Mouse (Mus musculus) intestine, embryonic 14.5 days (tissue): Measurements from ENCODE around the gene Cars. TPM values are rescaled to one million over a fixed set of nuclear protein-coding genes. Genes with fewer than 3 reads are reported as not detected.
"Not testable (repeated sequence)": the region's sequence is repeated elsewhere in the genome, so short reads cannot be mapped to it uniquely, and the experiment has no call there.

ENCODE experiments used
- ATAC-seq: fragments of 200-750 bp; cut with Nextera tagmentation; replicated peaks from 2 replicates; pipeline ENCODE4 v1.8.0; 2017; ENCODE audit warnings: low read depth, moderate number of reproducible peaks, moderate TSS enrichment, moderate library complexity; ENCODE audit not compliant: low FRiP score, low TSS enrichment
- DNase-seq: peaks from one replicate; pipeline ENCODE4 v3.0.0-alpha.2; 2018; ENCODE audit warnings: low spot score
- H3K27ac ChIP-seq: fragments of 300-500 bp; sonication (generic); 2 replicates; pipeline ENCODE4 v1.5.1; 2014; ENCODE audit warnings: low read depth, mild to moderate bottlenecking, control low read depth
- H3K27me3 ChIP-seq: fragments of 300-500 bp; sonication (generic); replicated peaks from 2 replicates; pipeline ENCODE4 v1.6.1; 2014; ENCODE audit warnings: low read length, control low read depth; ENCODE audit not compliant: control insufficient read depth, insufficient read depth
- H3K36me3 ChIP-seq: fragments of 300-500 bp; sonication (generic); 2 replicates; pipeline ENCODE4 v1.6.1; 2014; ENCODE audit warnings: low read length, control low read depth; ENCODE audit not compliant: control insufficient read depth, insufficient read depth
- H3K4me1 ChIP-seq: fragments of 300-500 bp; sonication (generic); replicated peaks from 2 replicates; pipeline ENCODE4 v1.6.1; 2014; ENCODE audit warnings: low read length, control low read depth, mixed read lengths; ENCODE audit not compliant: control insufficient read depth, insufficient read depth
- H3K4me2 ChIP-seq: fragments of 300-500 bp; sonication (generic); 2 replicates; pipeline ENCODE4 v1.6.1; 2014; ENCODE audit warnings: low read length
- H3K4me3 ChIP-seq: fragments of 300-500 bp; sonication (generic); 2 replicates; pipeline ENCODE4 v1.5.1; 2014; ENCODE audit warnings: low read depth, low read length, control low read depth, mixed read lengths
- H3K9ac ChIP-seq: fragments of 300-500 bp; sonication (generic); 2 replicates; pipeline ENCODE4 v1.6.1; 2014; ENCODE audit warnings: mild to moderate bottlenecking, low read length
- H3K9me3 ChIP-seq: fragments of 300-500 bp; sonication (generic); 2 replicates; pipeline ENCODE4 v1.6.1; 2016; ENCODE audit warnings: low read length, control low read depth; ENCODE audit not compliant: control insufficient read depth
- WGBS: fragments of 180-500 bp; shearing (Covaris S2); extraction: QIAGEN DNeasy Blood & Tissue Kit; methylation state at CpG from one replicate; pipeline ENCODE4 v1.1.7; 2014; 5-methylcytosine and 5-hydroxymethylcytosine counted together
- polyA plus RNA-seq: library from polyadenylated mRNA; unstranded; fragments of >200 nt; fragmentation: Nextera tagmentation; extraction: Ambion mirVana; gene quantifications from 2 replicates; pipeline ENCODE4 v1.2.1, GENCODE M21; 2014

The Cars gene
- polyA plus RNA-seq, 1 experiment from 2014 or later, result 56.5 TPM

DNA sequence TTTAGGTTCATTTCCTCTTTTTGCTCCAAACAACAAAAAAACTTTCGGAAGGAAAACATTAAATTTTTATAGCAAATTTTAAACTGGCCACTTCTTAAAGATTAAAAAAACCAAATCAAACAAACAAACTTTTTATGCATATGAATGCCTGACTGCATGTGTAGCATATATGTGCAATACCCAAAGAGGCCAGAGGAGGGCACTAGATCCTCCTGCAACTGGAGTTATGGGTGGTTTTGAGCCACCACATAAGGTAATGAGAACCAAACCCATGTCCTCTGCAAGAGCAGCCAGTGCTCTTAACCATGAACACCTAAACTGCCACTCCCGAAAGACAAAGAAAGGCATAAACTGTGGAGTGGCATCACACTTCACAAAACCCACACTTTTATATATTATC is 55.5 kb downstream of the Cars start:
- WGBS, result 92% methylated on average over 2 of the region's 2 CpGs
- no peaks in the 10 kb centered on the region for H3K27me3 ChIP-seq
- H3K9ac ChIP-seq, result no peak overlapping the region
- peaks cover 20% of the 10 kb centered on the region for H3K4me1 ChIP-seq
- H3K27ac ChIP-seq, result no peak overlapping the region
- H3K4me3 ChIP-seq, result no peak overlapping the region
- H3K9me3 ChIP-seq, result no peaks in the 10 kb centered on the region
- H3K36me3 ChIP-seq, result peaks cover 21% of the 10 kb centered on the region
- DNase-seq, result peak; percentile 62
- H3K4me2 ChIP-seq, result no peak overlapping the region
- no peak for ATAC-seq

DNA sequence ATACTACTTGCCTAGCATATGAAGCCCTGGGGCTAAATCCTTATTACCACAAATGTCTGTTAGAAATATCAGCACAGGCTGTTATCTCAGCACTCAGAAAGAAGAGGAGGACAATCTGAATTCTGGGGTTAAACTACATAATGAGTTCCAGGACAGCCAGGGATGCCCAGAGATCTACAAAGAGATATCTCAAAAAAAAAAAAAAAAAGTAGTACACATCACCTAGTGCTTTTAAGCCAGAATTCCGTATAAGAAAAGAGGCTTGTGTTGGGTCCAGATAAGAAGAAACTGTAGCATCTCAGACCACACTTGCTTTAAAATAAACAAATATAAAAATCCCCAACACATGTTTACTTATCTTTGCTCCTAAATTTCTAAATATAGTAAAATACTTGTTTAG is 61.2 kb downstream of the Cars start:
- Histone ChIP-seq H3K9me3 (no peaks in the 10 kb centered on the region), H3K9ac (no peak overlapping the region), H3K36me3 (peaks cover 73% of the 10 kb centered on the region), H3K4me2 (no peak overlapping the region), H3K4me3 (no peak overlapping the region), H3K4me1 (no peaks in the 10 kb centered on the region), H3K27ac (no peak overlapping the region), H3K27me3 (no peaks in the 10 kb centered on the region)
- DNase-seq (no peak), ATAC-seq (no peak)
- WGBS, result 86% methylated on average over 1 of the region's 1 CpGs

DNA sequence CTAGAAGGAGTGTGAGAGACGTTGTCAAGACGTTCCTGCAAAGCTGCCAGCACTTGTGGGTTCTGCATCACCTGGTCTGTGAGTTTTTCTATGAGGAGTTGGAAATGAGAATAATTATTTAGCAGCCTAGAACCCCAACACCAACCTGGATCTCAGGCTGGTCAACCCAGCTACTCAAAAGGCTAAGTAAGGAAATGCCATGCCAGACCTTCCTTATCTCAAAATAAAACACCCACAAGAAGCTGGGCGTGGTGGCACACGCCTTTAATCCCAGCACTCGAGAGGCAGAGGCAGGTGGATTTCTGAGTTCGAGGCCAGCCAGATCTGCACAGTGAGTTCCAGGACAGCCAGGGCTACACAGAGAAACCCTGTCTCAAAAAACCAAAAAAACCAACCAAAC is 61.7 kb downstream of the Cars start:
- H3K9ac ChIP-seq, H3K4me2 ChIP-seq, DNase-seq, H3K27ac ChIP-seq, ATAC-seq, H3K27me3 ChIP-seq, H3K9me3 ChIP-seq, H3K4me3 ChIP-seq, H3K4me1 ChIP-seq: not testable (repeated sequence)
- 91% methylated on average over 6 of the region's 6 CpGs for WGBS
- peaks cover 77% of the 10 kb centered on the region for H3K36me3 ChIP-seq

DNA sequence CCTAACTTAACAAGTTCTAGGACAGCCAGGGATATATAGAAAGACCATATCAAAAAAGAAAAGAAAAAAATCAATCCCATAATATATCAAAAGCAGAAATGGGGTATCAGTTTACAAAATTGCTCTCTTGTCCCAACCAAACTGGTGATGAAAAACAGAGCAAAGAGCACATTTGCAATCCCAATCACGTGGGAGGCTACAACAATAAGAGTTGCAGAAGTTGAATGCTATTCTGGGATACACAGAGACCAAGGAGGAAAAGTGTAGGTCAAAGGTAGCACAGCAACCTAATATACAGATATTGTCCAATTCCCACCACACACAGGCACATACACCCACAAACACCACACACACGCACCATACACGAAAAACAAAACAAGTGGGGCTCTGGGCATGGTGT is 63.6 kb downstream of the Cars start:
- peaks cover 97% of the 10 kb centered on the region for H3K36me3 ChIP-seq
- WGBS, result 90% methylated on average over 3 of the region's 3 CpGs
- no peak for DNase-seq

DNA sequence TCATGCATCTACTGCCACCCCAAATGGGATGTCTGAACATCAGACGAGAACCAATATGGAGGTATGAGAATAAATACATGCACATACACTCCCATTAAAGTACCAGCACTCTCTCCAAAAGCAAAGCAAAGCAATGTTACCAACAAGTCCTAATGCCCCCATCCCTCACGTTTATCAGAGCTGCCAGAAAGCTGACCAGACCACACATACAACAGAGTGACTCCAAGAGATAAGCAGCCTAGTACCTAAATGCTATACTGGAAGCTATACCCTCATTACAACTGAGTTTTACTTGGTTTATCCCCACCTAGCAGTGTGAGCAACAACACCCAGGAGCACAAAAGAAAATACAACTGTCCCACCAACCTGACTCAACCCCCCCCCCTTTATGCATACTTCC is 66.6 kb downstream of the Cars start:
- WGBS, result 85% methylated on average over 2 of the region's 2 CpGs
- DNase-seq (no peak), ATAC-seq (no peak)
- H3K4me1 ChIP-seq, result no peaks in the 10 kb centered on the region
- H3K36me3 ChIP-seq, result peaks cover 99% of the 10 kb centered on the region
- H3K9me3 ChIP-seq, result no peaks in the 10 kb centered on the region
- H3K9ac ChIP-seq, result no peak overlapping the region
- no peaks in the 10 kb centered on the region for H3K27me3 ChIP-seq
- H3K27ac ChIP-seq, result no peak overlapping the region
- no peak overlapping the region for H3K4me3 ChIP-seq
- no peak overlapping the region for H3K4me2 ChIP-seq

More for the DNA sequence above, 63.6 kb downstream of the Cars start:
- Histone ChIP-seq H3K4me2 (no peak overlapping the region), H3K4me3 (no peak overlapping the region), H3K9ac (no peak overlapping the region), H3K9me3 (no peaks in the 10 kb centered on the region), H3K4me1 (no peaks in the 10 kb centered on the region), H3K27ac (no peak overlapping the region), H3K27me3 (no peaks in the 10 kb centered on the region)
- ATAC-seq, result no peak

DNA sequence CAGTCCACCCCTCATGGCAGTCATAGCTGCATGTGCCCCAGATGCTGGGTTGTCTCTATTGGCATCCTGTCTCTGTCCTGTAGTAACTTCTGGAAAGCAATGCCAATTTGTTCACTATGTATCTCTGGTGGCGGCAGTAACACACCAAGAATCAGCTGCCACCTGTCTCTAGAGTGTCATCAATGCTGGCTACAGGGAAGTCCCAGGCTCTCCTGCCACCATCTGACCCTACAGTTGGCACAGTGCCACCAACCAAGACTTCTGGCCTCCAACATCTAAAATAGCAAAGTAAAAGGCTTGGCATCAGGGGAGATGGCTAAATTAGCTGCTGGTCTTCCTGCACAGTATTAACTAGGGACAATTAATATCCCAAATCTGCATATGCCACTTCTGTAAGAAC is 67.5 kb downstream of the Cars start:
- Histone ChIP-seq H3K9me3 (no peaks in the 10 kb centered on the region), H3K9ac (no peak overlapping the region), H3K27me3 (no peaks in the 10 kb centered on the region), H3K4me1 (no peaks in the 10 kb centered on the region), H3K27ac (no peak overlapping the region), H3K36me3 (peaks cover 99% of the 10 kb centered on the region), H3K4me2 (no peak overlapping the region), H3K4me3 (no peak overlapping the region)
- WGBS, result 86% methylated on average over 1 of the region's 1 CpGs
- DNase-seq (no peak), ATAC-seq (no peak)

DNA sequence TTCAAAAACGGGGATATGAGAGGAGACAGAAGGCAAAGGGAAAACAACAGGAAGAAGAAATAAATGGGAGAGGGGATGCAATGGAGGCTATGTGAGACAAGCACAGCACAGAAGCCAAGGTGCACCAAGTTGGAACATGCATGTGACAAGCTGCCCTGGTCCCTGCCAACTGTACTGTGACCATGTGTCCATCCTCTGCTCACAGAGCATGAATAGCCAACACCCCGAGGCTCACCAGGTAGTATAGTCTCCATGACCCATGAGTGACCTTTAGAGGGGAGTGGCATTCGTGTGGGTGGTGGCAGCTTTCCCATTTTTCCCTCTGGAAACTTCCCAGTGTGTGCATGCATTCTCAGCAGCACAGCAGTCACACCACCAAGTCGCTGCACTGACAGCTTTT is 80.6 kb downstream of the Cars start:
- 72% methylated on average over 4 of the region's 4 CpGs for WGBS
- Histone ChIP-seq H3K9me3 (no peaks in the 10 kb centered on the region), H3K4me3 (no peak overlapping the region), H3K4me1 (no peaks in the 10 kb centered on the region), H3K27ac (no peak overlapping the region), H3K9ac (no peak overlapping the region), H3K27me3 (no peaks in the 10 kb centered on the region), H3K4me2 (no peak overlapping the region), H3K36me3 (peaks cover 100% of the 10 kb centered on the region)
- no peak for ATAC-seq
- no peak for DNase-seq

DNA sequence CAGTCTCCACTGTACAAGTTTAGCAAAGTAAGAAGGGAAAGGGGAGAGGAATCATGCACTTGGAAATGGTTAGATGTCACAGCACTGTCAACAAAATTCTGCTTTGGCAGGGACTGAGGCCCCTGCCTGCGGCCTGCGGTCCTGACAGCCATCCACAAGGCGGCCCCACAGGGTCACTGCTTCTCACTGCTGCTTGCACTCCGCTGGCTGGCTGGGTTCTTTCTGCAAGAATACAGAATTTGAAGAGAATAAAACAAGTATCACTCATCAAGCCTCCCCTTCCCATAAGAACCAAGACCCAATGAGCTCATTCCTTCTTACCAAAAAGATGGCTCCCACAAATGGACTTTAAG is 85.5 kb downstream of the Cars start:
- H3K4me1 ChIP-seq, result no peaks in the 10 kb centered on the region
- DNase-seq (no peak), ATAC-seq (no peak)
- H3K27ac ChIP-seq, result no peak overlapping the region
- H3K4me2 ChIP-seq, result no peak overlapping the region
- H3K27me3 ChIP-seq, result no peaks in the 10 kb centered on the region
- 97% methylated on average over 4 of the region's 4 CpGs for WGBS
- peaks cover 70% of the 10 kb centered on the region for H3K36me3 ChIP-seq
- H3K9ac ChIP-seq, result no peak overlapping the region
- no peak overlapping the region for H3K4me3 ChIP-seq
- no peaks in the 10 kb centered on the region for H3K9me3 ChIP-seq

DNA sequence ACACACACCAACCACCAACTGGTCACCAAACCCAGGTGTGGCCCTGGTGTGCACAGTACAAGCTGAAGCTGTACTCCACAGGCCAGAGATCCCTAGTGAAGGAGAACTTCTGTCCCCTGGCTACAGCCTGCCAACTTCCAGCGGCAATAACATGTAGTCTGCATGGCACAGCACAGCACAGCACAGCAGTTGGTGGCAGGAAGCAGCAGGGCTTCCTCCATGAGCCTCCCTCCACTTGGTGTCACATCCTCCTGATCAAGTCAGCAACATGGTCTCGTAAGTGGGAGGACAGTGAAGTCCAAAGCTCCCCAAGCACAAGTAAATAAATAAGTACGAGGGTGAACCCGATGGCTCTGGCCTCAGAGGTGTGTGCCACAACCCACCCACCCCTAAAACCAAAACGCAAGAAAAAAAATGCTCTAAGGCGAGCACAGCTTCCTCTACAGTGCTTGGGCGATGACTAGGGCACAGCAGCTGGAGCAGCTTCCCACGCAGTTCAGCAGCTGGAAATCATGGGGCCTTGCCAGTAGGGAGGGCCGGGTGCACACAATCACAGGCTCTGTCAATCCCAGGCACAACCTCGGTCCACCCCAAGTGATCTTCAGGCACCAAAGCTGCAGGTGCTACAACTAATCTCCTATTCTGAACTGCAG is 86.0 kb downstream of the Cars start:
- Histone ChIP-seq H3K27me3 (no peaks in the 10 kb centered on the region), H3K4me2 (no peak overlapping the region), H3K27ac (no peak overlapping the region), H3K4me1 (no peaks in the 10 kb centered on the region), H3K4me3 (no peak overlapping the region), H3K9me3 (no peaks in the 10 kb centered on the region), H3K36me3 (peaks cover 65% of the 10 kb centered on the region), H3K9ac (no peak overlapping the region)
- WGBS, result 91% methylated on average over 10 of the region's 10 CpGs
- DNase-seq (no peak), ATAC-seq (no peak)
